Mouse (Mus musculus): ENCODE data around the gene Gdpgp1. TPM values are rescaled to one million over a fixed set of nuclear protein-coding genes. Genes with fewer than 3 reads are reported as not detected.

Gdpgp1 gene
- polyA plus RNA-seq, 1 experiment = 5.3 TPM

- TF ChIP-seq GATA1 (IDR thresholded peaks at IDR 0.05; ENCODE audit: low read length) = no peak
Measured at GRCm38 (mm10) chr7:80195576-80196263, 36.9 kb upstream of the Gdpgp1 start.

DNA sequence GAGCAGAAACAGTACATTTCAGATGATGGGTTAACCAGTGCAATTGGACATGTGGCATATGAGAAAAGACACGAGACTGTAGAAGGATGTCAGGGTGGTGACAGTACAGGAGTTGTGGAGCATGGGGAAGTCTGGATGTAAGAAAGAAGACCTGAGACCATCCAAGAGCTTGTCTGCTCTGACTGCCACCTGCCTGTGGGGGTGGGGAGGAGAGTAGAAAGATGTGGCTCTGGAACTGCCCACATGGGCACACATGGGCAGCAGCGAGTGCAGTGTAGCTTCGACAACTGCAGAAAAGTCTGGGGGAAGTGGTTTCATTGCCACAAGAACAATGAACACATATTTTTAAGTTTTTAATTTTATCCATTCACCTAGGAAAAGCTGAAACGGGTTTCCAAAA lies 35.3 kb upstream of the Gdpgp1 start:
- no peak for TF ChIP-seq GATA1 (IDR thresholded peaks at IDR 0.05; ENCODE audit: low read length)

DNA sequence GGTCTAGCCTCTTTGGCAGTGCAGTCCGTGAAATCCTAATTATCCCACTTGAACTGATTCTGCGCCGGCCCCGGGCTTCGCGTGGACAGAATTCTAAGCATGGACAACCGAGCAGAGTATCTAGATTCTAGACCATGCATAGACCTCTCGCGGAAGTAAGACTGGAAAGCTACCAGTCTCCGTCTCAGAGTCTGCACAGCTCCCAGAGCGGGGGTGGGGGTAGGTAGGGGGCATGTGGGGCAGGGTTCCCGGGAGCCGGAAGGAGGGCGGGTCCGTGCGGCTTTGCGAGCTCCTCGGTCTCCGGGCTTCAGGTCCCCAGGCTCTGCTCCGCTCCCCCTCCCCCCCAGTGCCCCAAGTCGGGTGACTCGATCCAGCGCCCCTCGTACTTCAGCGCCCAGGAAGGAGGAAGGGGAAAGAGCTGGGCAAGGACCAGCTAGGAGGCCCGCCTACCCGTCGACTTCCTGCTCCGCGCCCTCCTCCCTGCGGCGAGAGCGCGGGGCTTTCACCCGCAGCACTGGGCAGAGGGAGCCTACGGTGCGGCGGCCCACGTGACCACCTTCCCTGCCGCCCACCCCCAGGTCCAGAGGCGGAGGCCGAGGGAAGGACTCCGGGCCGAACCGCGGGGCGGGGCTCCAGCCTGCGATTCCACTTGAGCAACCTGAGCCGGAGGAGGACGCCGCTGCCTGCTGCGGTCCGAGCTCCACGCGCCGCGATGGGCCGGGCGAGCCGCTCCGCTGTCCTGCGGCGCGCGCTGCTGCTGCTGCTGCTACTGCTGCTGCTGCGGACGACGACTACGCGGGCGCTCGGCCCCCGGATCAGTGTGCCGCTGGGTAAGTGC lies 34.5 kb upstream of the Gdpgp1 start:
- TF ChIP-seq GATA1 (IDR thresholded peaks at IDR 0.05; ENCODE audit: low read length) = no peak

DNA sequence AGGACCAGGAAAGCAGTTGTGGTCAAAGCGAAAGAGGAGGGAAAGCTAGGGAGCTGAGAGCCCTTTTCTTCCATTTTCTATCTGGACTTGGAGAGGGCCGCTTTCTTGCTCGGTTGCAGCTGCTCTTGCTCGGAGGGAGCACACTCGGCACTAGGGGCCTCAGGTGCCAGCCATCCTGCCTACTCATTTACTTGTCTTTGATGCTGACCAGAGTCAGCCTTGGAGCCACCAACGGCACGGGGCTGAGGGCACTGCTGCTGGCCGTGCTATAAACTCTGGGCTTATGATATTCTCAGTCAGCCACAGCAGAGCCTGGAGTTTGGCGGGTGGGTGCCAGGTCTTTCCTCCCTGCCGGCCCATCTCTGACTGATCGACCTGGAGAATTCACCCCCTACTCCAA lies 33.8 kb upstream of the Gdpgp1 start:
- TF ChIP-seq GATA1 (IDR thresholded peaks at IDR 0.05; ENCODE audit: low read length) = no peak

DNA sequence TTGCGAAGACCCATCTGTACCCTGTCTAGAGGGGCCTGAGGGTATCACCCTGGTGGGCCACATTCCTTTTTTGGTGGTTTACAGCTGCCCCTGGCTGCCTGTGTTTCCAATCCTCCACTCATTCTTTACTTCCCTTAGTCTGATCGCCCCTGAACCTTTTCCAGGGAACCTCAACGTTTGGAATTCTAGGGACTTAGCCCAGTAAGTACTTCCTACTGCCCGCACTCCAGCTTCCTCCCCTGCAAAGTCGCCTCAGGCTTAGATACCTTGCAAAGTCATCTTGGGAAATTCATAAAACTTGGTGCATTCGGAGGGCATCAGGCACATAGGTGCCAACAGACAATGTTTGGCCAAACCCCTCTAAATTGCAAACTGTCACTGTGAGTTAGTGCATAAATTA lies 33.4 kb upstream of the Gdpgp1 start:
- no peak for TF ChIP-seq GATA1 (IDR thresholded peaks at IDR 0.05; ENCODE audit: low read length)

DNA sequence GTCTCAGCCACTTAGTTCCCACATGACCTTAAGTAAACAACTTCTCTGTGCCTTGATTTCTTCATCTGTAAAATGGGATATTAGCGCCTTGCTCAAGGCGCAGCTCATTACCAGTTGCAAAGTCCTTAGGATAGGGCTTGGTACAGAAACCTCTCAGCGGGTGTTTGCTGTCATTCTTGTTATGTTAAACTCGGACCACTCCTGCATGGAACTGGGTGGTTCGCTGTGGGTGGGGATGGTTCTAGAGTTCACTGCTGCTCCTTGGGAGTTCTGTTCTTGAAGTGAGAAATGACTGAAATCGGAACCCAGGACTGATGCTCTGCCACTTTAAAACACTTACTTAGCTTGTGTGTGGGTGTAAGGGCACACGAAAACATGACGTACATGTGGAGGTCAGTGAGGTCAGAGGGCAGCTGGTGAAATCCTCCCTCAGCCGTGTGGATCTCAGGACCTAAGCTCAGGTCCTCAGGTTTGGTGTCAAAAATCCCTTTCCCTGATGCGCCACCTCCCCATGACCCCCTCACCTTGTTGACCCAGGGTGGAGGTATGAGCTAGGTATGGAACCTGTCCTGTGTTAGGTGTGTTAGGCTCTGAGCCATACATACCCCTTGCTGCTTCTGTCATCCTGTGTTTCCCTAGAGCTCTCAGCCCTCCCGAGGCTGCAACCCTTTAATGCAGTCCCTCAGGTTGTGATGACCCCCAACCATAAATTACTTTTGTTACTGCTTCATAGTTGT lies 32.6 kb upstream of the Gdpgp1 start:
- TF ChIP-seq GATA1 (IDR thresholded peaks at IDR 0.05; ENCODE audit: low read length) = no peak

DNA sequence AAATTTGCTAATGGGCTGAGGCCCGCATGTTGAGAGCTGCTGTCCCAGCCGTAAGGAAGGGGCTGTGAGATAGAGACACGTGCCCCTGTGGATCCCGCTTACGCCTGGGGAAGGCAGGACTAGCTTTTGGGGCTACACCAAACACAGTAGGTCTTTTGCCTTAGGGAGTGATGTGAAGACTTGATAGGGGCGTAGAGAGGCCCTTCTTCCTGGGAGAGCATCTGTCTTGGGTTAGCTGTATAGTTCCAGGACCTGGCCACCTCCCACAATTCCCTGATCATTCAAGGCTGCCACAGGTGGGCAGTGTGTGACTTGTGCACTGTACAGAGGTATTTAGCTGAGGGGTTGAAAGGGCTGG lies 32.1 kb upstream of the Gdpgp1 start:
- TF ChIP-seq GATA1 (IDR thresholded peaks at IDR 0.05; ENCODE audit: low read length) = no peak

- TF ChIP-seq GATA1 (IDR thresholded peaks at IDR 0.05; ENCODE audit: low read length) = no peak
Measured at GRCm38 (mm10) chr7:80200963-80201539, 31.6 kb upstream of the Gdpgp1 start.

DNA sequence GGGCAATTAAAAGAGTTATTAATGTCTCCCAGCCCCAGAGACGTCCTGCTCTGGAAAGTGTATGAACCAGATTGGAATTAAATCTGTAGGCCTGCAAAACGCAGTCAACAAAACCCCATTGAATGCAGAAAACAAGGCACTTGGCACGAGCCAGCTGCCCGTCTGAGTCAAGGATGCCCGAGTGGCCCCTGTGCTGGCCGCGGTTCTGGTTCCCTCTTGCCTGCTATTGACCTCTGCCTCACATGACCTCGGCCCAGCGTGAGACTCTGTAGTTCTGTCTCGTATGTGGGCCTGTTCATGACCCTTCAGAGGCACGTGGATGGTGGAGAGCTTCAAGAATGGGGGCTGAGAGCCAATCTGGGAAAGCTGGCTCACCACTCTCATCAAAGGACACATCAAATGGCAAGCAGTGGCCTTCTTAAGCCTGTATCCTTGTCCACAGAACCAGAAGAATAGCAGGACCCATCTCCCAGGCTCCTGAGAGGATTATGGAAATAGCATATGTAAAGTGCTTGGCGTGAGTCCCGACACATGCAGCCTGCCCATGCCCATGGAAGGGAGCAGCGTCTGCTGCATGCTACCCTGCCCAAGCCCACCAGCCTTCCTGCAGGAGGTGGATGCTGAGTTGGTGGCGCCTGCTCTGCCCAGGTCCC lies 30.7 kb upstream of the Gdpgp1 start:
- no peak for TF ChIP-seq GATA1 (IDR thresholded peaks at IDR 0.05; ENCODE audit: low read length)

GRCm38 (mm10) chr7:80202961-80203360 lies 29.7 kb upstream of the Gdpgp1 start:
- TF ChIP-seq GATA1 (IDR thresholded peaks at IDR 0.05; ENCODE audit: low read length) = no peak

DNA sequence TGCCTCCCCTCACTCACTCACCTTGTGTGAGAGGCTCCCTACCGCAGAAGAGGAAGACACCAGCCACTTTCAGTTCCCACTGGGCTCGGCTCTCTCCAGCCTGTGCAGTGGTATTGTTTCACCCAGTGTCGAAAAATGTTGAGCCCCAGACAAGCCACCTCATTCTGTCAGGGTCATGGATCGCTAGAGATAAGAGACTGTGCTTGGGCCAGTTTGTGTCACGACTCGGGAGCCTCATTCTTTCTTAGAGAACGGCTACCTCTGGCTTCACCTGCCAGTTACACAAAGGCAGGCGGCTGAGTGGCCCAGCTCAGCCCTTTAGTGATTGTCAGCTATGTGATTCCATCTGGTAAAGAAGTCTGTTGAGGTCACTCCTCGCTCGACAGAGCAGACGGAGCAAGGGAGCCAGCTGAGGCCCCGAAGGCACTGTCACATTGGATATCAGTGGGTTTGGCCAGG lies 29.0 kb upstream of the Gdpgp1 start:
- TF ChIP-seq GATA1 (IDR thresholded peaks at IDR 0.05; ENCODE audit: low read length) = no peak

GRCm38 (mm10) chr7:80204362-80204761 lies 28.3 kb upstream of the Gdpgp1 start:
- TF ChIP-seq GATA1 (IDR thresholded peaks at IDR 0.05; ENCODE audit: low read length) = no peak

GRCm38 (mm10) chr7:80204961-80205360 lies 27.7 kb upstream of the Gdpgp1 start:
- TF ChIP-seq GATA1 (IDR thresholded peaks at IDR 0.05; ENCODE audit: low read length) = no peak

- no peak for TF ChIP-seq GATA1 (IDR thresholded peaks at IDR 0.05; ENCODE audit: low read length)
Measured at GRCm38 (mm10) chr7:80205705-80206589, 26.7 kb upstream of the Gdpgp1 start.
